Mouse (Mus musculus): Measurements from ENCODE around the gene Cd5.

Gene Cd5

DNA sequence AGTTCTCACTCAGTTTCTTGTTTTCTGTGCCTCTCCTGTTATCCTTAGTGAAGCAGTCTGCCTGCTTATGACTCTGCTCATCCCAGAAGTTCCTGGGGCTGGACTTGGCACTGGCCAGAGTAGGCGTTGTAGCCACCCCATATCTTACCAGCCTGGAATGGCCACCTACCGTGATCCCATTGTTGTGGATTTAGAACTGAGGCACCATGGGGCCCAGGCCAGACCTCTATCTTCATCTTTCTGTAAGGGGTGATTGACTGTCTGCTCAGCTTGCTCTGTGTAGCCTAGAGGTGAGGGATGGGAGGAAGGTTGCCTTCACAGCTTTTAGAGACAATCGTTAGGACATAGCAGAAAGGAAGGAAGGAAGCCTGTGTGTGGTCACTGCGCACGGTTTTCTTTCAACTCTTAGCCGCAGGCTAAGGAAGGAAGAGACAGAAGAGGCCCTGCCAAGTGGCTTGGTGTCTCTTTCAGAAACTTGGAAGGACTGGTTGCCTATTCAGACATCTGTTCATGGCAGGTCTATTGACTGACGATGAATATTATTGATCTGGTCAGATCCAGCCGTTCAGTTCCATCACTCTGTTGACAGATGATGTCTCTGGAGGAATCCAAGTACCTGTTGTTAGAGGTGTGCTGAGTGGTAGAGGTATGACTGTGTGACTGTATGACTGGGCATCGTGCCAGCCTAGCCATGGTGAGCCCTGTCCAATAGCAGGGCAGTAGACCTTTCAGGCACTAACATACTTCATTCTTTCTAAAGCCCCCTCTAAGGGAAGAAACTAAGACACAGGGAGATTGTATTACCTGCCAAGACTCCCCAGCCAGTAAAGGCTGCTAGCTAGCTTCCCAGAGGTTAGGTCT, 40.4 kb downstream of the Cd5 start:
- peak; percentile 42 for DNase-seq

DNA sequence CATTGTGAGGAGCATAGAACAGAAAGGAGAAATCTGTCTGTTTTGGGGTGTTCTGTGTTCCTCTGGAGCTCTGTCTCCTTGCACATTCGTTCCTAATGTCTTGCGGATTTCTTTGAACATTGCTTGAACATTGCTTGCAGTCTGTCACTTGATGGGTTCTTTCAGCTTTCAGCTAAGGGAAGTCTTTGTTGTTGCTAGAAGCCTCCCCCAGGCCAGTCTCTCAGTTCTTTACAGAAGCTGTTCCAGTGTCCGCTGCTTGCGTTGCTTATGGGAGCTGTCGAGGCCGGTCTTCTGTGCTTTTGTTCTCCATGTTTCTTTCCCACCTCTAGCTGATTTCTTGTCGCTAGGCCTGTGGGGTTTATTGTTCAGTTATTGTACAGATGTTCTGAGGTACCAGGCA, 43.0 kb downstream of the Cd5 start:
- DNase-seq, result peak in 1 of 2 experiments; percentile 24

DNA sequence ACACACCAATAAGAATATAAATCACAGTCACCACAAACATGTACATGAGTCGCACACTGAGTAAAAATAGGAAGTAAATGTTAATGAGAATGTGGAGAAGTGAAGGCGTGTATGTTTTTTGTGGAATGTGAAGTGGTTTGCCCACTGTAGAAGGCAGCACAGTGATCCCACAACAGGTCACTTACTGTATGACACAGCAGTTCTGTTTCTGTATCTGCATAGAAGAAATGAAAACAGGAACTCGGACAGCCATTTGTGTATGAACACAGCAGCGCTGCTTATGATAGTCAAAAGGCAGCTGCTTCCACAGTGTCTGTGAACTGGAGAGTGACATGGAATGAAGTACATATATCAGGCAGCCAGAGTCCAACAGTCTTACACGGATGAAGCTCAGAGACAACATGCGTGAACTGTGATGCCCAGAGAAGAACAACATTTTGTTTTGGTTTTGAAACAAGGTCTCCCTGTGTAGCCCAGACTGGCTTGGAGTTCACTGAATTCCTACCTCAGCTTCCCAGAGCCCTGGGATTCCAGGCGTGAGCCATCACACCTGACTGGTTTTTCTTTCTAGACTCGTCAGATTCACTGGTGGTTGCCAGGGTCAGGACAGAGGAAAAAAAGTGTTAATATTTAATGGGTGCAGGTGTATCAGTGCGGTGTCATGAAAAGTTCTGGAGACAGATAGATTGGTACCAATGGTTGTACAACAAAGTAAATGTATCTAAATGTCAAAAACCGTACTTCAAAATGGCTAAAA, 44.7 kb downstream of the Cd5 start:
- peak in 1 of 2 experiments; percentile 56 for DNase-seq

DNA sequence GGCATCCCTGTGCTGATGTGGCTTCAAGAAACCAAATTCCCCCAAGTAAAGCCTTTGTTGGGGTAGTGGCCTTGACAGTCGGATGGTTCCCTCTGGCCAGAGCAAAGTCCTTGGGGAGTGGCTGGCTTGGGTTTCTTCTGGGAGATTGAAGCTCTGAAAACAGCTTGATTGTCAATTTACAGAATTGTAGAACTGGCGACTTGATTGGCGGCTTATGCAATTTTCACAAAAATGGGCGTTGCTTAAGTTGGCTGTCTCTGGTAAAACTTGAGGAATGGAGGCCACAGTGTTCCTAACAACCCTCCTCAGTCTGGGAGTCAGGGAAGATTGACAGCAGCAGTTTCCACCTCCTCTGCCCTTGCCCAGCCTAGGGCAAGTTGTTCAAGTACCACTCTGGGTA, 46.4 kb downstream of the Cd5 start:
- peak; percentile 36 to 69 for DNase-seq

DNA sequence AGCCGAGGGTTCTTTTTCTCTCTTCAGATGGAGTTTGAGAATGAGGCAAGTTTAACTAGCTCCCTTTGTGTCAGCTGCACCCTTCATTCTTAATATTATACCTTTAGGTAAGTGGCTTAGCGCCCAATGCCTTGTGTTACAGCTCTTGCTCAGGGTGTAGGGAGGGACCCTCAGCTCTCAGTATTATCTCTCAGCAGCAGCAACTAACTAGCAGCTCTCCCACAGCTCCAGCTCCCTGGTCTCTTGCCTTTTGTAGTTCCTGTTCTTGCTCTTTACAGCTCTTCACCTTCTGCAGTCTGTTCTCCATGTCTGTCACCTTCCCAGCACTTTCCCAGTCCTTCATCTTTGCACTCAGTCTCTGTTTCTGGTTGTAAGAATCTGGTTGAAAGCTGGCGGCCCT, 47.1 kb downstream of the Cd5 start:
- no peak for DNase-seq

DNA sequence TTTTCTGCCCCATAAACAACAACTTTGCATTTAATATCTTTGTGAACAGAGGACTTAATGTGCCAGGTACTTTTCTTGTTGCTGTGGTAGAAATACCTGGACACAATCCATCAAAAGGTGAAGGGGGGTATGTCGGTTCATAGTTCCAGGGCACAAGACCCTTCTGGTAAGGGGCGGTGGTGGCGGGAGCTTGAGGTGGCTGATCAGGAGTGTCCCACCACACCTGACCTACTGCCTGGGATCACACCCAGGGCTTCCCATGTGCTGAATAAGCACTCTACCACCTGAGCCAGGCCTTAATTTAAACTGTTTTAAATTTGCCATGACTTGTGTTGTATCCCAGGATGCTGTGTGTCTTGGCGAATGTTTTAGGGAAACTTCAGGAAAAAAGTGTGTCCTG, 47.7 kb downstream of the Cd5 start:
- peak in 1 of 2 experiments; percentile 35 for DNase-seq

DNA sequence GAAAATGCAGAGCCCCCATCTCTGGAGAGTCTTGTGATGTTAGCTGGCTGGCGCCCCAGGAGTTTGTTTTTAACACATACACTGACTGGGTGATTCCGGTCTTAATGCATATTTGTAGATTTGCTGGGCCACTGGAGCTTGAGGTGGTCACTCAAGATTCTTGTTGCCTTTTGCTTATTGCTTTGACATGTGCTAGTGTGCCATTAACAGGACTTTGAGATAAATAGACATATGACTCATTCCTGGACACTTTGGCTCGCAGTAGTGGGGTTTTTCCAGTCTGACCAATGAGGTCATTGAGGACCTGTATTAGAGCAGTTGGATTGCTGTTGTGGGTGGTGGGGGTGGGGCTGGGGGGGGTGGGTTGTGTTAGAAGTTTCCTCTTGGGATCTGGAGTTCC, 48.5 kb downstream of the Cd5 start:
- DNase-seq, result peak in 1 of 2 experiments; percentile 52

DNA sequence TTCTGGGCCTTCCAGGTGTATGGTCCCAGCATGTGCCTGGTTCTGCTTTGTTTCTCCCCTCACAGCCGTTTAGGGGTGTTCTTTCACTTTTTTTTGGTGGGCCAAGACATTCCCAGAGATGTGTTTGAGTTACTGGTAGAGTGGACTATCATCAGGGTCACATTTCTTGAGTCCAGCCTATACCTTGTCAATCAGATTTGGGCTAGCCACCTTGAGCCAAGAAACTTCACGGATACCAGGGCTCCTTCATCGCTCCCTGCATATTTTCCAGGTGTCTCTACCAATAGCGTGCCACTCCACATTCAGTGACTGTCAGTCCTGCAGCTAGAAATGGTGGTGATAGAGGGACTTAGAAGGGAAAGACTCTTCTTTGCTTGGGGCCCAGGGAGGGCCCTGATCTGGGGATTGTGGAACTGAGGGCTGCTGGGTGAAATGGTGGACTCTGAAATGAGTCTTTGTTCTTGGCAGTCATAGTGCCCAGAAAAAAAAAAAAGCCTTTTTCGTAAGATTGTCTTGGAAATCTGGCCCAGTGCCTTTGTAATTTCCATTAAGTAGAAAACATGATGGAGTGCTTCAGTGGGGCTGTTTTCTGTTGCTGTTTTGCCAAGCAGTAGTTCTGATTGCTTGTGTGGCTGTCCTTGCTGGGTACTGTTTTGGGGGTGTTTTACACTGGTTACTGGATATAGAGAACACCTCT, 49.2 kb downstream of the Cd5 start:
- peak in 1 of 2 experiments; percentile 37 for DNase-seq

DNA sequence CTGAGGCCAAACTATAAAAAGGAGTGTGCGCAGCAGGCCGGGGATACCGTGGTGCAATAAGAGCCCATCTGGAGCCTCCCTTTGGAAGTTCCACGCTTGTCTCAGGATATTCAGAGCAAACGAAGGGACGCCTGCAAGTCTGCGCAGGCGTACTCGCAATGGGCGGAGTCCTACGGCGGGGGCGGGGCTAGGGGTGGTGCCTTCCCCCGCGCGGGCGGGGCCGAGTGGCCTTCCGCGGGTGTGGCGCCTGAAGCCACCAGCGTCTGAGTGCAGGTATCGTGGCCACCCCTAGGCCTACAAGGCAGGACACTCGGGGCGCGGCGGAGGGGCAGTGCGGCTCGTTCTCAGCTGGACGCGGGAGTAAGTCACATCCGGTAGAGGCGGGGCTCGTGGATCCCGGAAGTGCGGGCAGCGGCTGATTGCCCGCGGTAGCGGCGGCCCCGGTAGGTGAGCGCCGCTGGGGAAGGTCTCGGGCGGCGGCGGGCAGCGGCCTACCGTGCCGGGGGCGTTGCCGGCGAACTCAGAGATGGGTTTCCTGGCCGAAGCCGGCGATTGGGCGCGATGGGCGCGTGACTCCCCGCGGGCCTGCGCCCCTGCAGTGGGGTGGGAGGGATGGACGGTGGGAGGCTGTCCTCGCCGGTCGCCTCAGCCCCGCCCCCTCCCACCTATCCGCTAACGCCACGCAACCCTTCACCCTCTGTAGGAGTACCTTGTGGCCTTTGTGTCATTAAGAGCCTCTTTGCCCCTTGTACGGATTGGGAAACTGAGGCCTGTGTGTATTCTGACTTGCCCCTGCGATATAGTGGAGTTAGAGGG, 50.1 kb downstream of the Cd5 start, which contains the start of gene Vps37c:
Vps37c (plus strand) TSS at position 199 of the 816 bp plus-strand sequence.
- peak; percentile 96 for DNase-seq

DNA sequence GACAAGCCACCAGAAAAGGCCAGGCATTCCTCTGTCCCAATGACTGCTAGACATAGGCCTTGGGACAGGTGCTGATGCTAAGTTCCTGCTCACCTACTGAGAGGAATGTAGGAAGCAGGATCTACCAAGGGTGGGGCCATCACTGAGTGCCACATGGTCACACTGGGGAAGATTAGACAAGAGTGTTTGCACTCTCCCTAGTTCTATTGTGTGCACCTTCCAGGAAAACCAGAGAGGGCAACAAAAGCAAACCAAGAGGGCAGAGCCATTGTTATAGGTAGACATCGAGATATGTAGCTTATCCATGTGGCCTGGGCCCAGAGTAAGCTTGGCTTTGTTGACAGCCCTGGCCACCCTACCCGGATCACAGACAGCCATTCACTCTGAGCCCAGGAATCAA, 53.1 kb downstream of the Cd5 start:
- DNase-seq, result peak in 1 of 2 experiments; percentile 32

DNA sequence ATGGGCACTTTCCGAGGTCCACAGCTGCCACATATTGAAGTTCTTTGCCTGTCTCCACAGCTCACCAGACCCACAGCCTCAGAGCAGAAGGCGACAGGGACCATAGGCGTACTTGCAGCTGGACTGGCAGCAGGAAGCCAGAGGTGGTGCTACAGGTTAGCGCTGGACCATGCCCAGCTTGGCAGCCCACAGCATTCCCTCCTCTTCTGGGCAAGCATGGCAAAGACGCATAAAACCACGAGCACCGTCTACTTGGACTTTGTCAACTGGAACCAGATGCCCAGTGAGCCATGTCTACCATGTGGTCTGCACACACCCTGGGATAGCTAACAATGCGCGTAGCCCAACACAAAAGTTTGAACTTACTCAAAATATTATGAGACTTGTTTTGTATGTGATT, 53.7 kb downstream of the Cd5 start:
- peak; percentile 64 to 87 for DNase-seq

DNA sequence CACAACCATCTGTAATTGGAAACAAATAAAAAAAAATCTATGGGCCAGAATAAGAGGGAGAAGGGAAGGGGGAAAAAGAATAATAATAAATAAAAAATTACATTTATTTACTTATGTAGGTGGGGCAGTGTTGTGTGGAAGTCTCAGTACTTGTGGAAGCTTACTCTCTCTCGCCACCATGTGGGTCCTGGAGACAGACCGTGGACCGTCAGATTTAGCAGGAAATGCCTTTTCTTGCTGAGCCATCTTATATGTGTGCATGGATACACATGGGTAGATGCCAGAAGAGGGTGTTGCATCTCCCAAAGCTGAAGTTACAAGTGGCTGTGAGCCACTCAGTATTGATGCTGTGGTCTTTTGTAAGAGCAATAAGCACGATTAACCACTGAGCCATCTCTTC, 57.2 kb downstream of the Cd5 start:
- DNase-seq, result no peak

DNA sequence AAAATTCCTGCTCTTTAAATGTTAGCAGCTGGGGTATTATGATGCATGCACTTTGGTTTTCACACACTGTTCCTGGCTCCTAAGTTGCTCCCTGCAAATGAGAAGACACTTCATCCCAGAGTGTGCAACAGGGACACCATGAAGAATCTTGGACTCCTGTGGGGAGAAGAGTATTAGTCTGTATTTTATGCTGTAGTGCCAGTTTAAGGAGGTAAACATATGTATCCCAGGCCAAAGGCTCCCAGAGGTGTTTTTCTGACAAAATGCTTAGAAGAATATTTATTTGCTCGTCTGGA, 60.1 kb downstream of the Cd5 start:
- DNase-seq, result no peak

DNA sequence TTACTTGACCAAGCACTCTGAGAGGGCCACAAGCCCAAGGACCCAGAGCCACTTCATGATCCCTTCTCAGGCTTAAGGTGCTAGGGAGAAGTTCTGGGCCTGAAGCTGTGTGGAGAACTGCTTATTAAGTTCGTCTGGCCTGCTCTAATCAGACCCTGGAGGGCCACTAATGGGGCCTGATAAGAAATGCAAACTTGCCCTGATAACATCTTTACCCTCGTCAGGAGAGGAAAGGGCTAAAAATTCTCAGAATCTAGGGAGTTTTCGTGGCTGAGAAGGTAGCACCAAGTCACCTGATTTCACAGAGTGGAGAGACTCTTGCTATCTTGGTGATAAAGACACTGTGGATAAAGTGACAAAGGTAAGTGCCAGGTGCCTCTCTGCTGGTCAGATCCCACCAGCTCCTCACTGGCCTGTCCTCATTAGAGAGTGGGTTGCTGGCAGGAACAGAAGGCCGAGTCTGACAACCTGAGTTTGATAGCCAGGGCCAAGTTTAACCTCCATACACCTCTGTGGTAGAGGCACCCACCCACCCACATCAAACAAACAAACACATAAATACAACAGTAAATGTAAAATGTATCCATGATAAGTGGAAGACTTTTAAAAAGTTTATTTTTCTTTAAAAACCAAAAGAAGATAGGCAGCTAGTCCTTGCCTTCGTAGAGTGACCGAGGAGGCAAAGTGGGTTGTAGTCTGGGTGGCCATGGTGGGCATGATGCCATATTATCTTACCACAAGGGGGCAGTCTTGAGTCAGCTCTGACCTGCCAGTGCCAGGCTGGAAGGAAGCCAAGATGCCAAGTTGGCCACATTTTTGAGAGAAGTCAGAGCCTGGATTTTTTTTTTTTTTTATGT, 60.7 kb downstream of the Cd5 start, which contains the start of gene Pga5:
Pga5 (minus strand) TSS at position 157 of the 857 bp plus-strand sequence.
- peak; percentile 86 to 95 for DNase-seq

DNA sequence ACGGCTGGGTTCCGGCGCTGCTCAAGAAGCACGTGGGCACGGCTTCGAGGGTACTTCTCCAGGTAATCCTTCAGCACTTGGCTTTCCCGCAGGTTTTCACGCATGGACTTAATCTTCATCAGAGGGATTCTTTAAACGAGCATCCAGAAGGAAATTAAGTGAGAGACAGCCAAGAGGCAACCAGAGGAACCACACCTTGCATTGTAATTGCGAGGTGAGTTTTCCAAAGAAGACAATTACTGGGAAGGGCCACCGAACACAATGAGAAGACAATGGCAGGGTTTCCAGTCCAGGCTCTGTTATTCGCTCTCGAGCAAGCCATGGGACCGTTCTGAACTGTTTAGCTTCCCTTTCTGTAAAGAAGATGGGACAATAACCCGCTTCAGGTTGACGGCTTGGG, 62.1 kb downstream of the Cd5 start:
- no peak for DNase-seq

DNA sequence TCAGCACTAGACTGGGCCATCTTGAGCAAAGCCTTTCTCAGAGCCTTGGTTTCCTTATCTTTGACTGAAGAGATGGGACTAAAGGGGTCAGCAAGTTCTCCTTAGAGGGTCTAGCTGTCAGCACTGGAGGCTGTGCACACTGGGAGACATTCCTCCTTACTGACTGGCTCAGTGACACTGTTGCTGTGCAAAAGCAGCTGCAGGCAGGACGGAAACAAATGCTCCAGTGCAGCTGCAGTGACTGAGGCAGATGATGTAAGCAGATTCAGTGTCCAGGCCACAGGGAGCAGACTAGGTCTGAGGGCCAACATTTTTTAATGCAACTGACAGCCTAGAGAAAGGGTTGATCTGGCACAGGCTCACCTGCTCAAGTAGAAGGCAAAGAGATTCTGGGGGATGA, 65.5 kb downstream of the Cd5 start:
- DNase-seq, result no peak

DNA sequence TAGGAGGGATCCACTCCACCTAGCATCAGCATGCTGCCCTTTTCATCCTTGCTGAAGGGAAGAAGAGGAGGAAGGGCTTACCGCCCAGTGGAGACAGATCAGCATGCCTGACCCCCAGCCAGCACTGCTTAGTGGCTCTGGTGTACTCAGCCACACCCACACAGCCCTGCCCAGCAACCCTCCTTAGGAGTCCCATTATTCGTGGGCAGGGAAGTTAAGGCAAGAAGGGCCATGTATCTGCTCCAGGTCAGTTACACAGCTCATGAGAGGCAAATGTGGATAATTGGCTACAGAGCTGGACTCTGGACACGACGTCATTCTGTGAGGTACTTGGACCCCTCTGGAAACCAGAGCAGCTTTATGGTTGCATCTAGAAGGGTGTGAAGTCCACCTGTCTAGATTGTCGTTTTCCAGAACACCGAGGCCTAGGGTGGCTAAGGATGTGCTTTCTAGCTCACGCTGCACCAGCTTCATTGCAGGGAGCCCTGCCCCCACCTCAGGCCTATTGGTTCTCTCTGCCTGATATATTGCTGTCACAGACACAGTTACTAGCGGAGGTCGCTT, 66.9 kb downstream of the Cd5 start:
- DNase-seq, result no peak

DNA sequence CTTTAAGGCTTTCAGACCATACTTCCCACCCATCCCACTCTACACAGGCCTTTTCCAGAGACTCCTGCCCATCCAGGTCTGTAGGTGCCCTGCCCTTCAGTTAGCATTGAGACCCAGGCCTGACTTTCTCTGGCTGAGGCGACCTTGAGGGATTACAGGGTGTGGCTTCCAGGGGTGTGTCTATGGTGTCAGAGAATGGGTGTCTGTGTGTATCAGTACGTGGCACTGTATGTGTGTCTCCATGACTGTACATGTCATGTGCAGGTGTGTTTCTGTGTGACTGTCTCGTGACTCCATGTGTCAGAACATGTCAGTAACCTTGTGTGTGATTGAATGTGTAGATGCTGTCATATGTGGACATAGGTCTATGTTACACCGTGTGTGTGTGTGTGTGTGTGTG, 67.5 kb downstream of the Cd5 start:
- DNase-seq, result no peak

Measured in kidney, postnatal 25 days (tissue).